Mouse (Mus musculus) bone marrow, adult 2 months (tissue): ENCODE results near the gene Skap2. TPM values are rescaled to one million over a fixed set of nuclear protein-coding genes. Genes with fewer than 3 reads are reported as not detected.

Source experiments
- H3K27ac ChIP-seq: fragments of 200-500 bp; 2 replicates; pipeline ENCODE4 v1.5.1; 2012; ENCODE audit warnings: low read depth, mild to moderate bottlenecking, control low read depth, inconsistent platforms, low read length; ENCODE audit not compliant: control insufficient read depth, poor library complexity, insufficient read depth
- H3K4me1 ChIP-seq: fragments of 200-500 bp; 2 replicates; pipeline ENCODE4 v1.6.1; 2011; ENCODE audit warnings: low read length; ENCODE audit not compliant: control insufficient read depth, insufficient read depth
- H3K4me3 ChIP-seq: fragments of 200-500 bp; replicated peaks from 2 replicates; pipeline ENCODE3; 2011; ENCODE audit warnings: mild to moderate bottlenecking, low read depth, low read length, control low read depth; ENCODE audit not compliant: control insufficient read depth
- CTCF ChIP-seq: fragments of 200-500 bp; IDR thresholded peaks from 2 replicates; pipeline ENCODE4 v1.5.1; 2011; ENCODE audit warnings: low read length, control low read depth; ENCODE audit not compliant: control insufficient read depth, insufficient read depth
- POLR2A ChIP-seq: fragments of 200-500 bp; IDR thresholded peaks from 2 replicates; pipeline ENCODE4 v1.6.1; 2011; ENCODE audit warnings: low read depth, mild to moderate bottlenecking, control low read depth, low read length, borderline replicate concordance; ENCODE audit not compliant: control insufficient read depth
- WGBS: fragments of 180-500 bp; shearing (Covaris S2); methylation state at CpG from one replicate; pipeline ENCODE4 v1.1.7; 2018; 5-methylcytosine and 5-hydroxymethylcytosine counted together
- polyA plus RNA-seq: library from polyadenylated mRNA; stranded (reverse); fragments of >200 nt; gene quantifications from 2 replicates; pipeline ENCODE4 v1.2.4, GENCODE M21; 2011; ENCODE audit warnings: low replicate concordance; ENCODE audit not compliant: missing spikeins, insufficient read depth, insufficient read length

Skap2 gene
- polyA plus RNA-seq, 1 experiment: 102 TPM

- H3K4me1 ChIP-seq: peaks cover 4% of the 10 kb centered on the region
- H3K27ac ChIP-seq: 0 out of 2 replicates have a peak overlapping the region, but pooled peaks have one; percentile 19
- H3K4me3 ChIP-seq: no peak overlapping the region
- no peak for TF ChIP-seq CTCF
- TF ChIP-seq POLR2A: no peak
- 9% methylated on average over 4 of the region's 4 CpGs for WGBS
These were observed 159.7 kb downstream of the Skap2 start for GRCm38 (mm10) chr6:51852643-51853042.

GRCm38 (mm10) chr6:51851544-51851943, 160.8 kb downstream of the Skap2 start:
- WGBS: 6% methylated on average over 7 of the region's 7 CpGs
- H3K4me3 ChIP-seq: no peak overlapping the region
- peaks cover 4% of the 10 kb centered on the region for H3K4me1 ChIP-seq
- TF ChIP-seq CTCF (no peak), POLR2A (no peak)
- no peak overlapping the region for H3K27ac ChIP-seq

- WGBS: 85% methylated on average over 13 of the region's 13 CpGs
- Histone ChIP-seq H3K27ac (no peak overlapping the region), H3K4me3 (no peak overlapping the region), H3K4me1 (peaks cover 4% of the 10 kb centered on the region)
- TF ChIP-seq POLR2A (no peak), CTCF (no peak)
These were observed 162.1 kb downstream of the Skap2 start for GRCm38 (mm10) chr6:51850030-51850817.

GRCm38 (mm10) chr6:51849561-51849960, 162.8 kb downstream of the Skap2 start:
- H3K4me3 ChIP-seq: no peak overlapping the region
- 85% methylated on average over 10 of the region's 10 CpGs for WGBS
- no peak overlapping the region for H3K27ac ChIP-seq
- peaks cover 4% of the 10 kb centered on the region for H3K4me1 ChIP-seq
- TF ChIP-seq CTCF (no peak), POLR2A (no peak)

- H3K4me1 ChIP-seq: no peaks in the 10 kb centered on the region
- TF ChIP-seq CTCF: no peak
- TF ChIP-seq POLR2A: no peak
- 83% methylated on average over 11 of the region's 11 CpGs for WGBS
- H3K27ac ChIP-seq: no peak overlapping the region
- H3K4me3 ChIP-seq: no peak overlapping the region
These were observed 168.2 kb downstream of the Skap2 start for GRCm38 (mm10) chr6:51844106-51844505.

- H3K4me1 ChIP-seq: no peaks in the 10 kb centered on the region
- 88% methylated on average over 9 of the region's 9 CpGs for whole genome bisulfite sequencing
These were observed 169.3 kb downstream of the Skap2 start for GRCm38 (mm10) chr6:51843081-51843480.

GRCm38 (mm10) chr6:51838177-51838576, 174.2 kb downstream of the Skap2 start:
- TF ChIP-seq POLR2A (no peak), CTCF (peak; percentile 16; the same call in 1 of the 2 replicates)
- no peaks in the 10 kb centered on the region for H3K4me1 ChIP-seq
- no peak overlapping the region for H3K27ac ChIP-seq
- H3K4me3 ChIP-seq: no peak overlapping the region
- 55% methylated on average over 3 of the region's 3 CpGs for WGBS

More at GRCm38 (mm10) chr6:51843081-51843480, 169.3 kb downstream of the Skap2 start:
- H3K4me3 ChIP-seq: no peak overlapping the region
- H3K27ac ChIP-seq: no peak overlapping the region
- TF ChIP-seq CTCF: no peak
- TF ChIP-seq POLR2A: no peak

- 74% methylated on average over 2 of the region's 2 CpGs for WGBS
- Histone ChIP-seq H3K4me1 (no peaks in the 10 kb centered on the region), H3K27ac (no peak overlapping the region), H3K4me3 (no peak overlapping the region)
- TF ChIP-seq CTCF (no peak), POLR2A (no peak)
These were observed 179.0 kb downstream of the Skap2 start for GRCm38 (mm10) chr6:51833362-51833761.
